Mouse (Mus musculus): Measurements from ENCODE around the gene Trmt11.
"Not testable (repeated sequence)": the region's sequence is repeated elsewhere in the genome, so short reads cannot be mapped to it uniquely, and the experiment has no call there.

Trmt11 gene

GRCm38 (mm10) chr10:30555686-30556578 lies 44.6 kb downstream of the Trmt11 start:
- no peak for DNase-seq (ENCODE audit: low spot score)

- no peak for DNase-seq (ENCODE audit: low spot score)
Observed at GRCm38 (mm10) chr10:30552377-30552776, 48.2 kb downstream of the Trmt11 start.

- DNase-seq (ENCODE audit: low spot score): no peak
Observed at GRCm38 (mm10) chr10:30549974-30550373, 50.6 kb downstream of the Trmt11 start.

- no peak for DNase-seq (ENCODE audit: low spot score)
Observed at GRCm38 (mm10) chr10:30538538-30538815, 62.1 kb downstream of the Trmt11 start.

- no peak for DNase-seq (ENCODE audit: low spot score)
Observed at GRCm38 (mm10) chr10:30537734-30538537, 62.6 kb downstream of the Trmt11 start.

- not testable (repeated sequence) for DNase-seq (ENCODE audit: low spot score)
Observed at GRCm38 (mm10) chr10:30535930-30536329, 64.6 kb downstream of the Trmt11 start.

GRCm38 (mm10) chr10:30527122-30527521 lies 73.4 kb downstream of the Trmt11 start:
- DNase-seq (ENCODE audit: low spot score): no peak

GRCm38 (mm10) chr10:30521727-30522126 lies 78.8 kb downstream of the Trmt11 start:
- no peak for DNase-seq (ENCODE audit: low spot score)

GRCm38 (mm10) chr10:30519143-30519542 lies 81.4 kb downstream of the Trmt11 start:
- DNase-seq (ENCODE audit: low spot score): no peak

GRCm38 (mm10) chr10:30517224-30517623 lies 83.3 kb downstream of the Trmt11 start:
- no peak for DNase-seq (ENCODE audit: low spot score)

GRCm38 (mm10) chr10:30516771-30517170 lies 83.8 kb downstream of the Trmt11 start:
- DNase-seq (ENCODE audit: low spot score): no peak

GRCm38 (mm10) chr10:30504736-30505135 lies 95.8 kb downstream of the Trmt11 start:
- no peak for DNase-seq (ENCODE audit: low spot score)

- no peak for DNase-seq (ENCODE audit: low spot score)
Observed at GRCm38 (mm10) chr10:30503168-30503567, 97.4 kb downstream of the Trmt11 start.

GRCm38 (mm10) chr10:30502718-30503117 lies 97.8 kb downstream of the Trmt11 start:
- DNase-seq (ENCODE audit: low spot score): no peak

- not testable (repeated sequence) for DNase-seq (ENCODE audit: low spot score)
Observed at GRCm38 (mm10) chr10:30498223-30498622, 102.3 kb downstream of the Trmt11 start.

Measured in ovary, postnatal 36 days (tissue).